Mouse (Mus musculus) E14TG2a.4 (cell line): Measurements from ENCODE around the gene Ttf1.

Experiments used
- CTCF ChIP-seq: conservative IDR thresholded peaks from 2 replicates; pipeline ENCODE4 v1.5.1; 2014; ENCODE audit warnings: low read length
- NANOG ChIP-seq: IDR thresholded peaks from 2 replicates; pipeline ENCODE4 v1.6.1; 2014; ENCODE audit warnings: borderline replicate concordance, low read length, mixed read lengths

DNA sequence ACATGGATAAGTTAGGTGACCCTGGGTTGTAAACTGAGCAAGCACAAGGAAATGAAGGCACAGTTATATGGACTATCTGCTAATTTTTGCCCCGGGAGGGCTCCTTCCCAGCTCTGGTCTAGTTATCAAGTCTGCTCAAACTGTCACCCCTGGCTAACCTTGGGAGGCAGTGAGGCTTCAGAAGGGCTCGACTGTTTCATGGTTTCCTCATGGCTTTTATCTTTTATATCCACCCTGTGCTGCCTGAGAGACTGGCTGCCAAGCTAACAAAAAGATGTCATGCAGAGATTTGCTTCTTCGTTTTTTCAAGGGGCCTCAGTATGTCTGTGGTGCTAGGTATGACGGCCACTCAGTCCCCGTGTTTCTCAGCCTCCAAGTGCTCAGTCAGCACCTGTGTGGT lies 41.4 kb upstream of the Ttf1 start:
- TF ChIP-seq CTCF, result no peak
- TF ChIP-seq NANOG, result no peak
